Mouse (Mus musculus): Measurements from ENCODE around the gene Cfap43. TPM values are rescaled to one million over a fixed set of nuclear protein-coding genes. Genes with fewer than 3 reads are reported as not detected.

The Cfap43 gene
- polyA plus RNA-seq, 1 experiment, result 0.94 TPM

DNA sequence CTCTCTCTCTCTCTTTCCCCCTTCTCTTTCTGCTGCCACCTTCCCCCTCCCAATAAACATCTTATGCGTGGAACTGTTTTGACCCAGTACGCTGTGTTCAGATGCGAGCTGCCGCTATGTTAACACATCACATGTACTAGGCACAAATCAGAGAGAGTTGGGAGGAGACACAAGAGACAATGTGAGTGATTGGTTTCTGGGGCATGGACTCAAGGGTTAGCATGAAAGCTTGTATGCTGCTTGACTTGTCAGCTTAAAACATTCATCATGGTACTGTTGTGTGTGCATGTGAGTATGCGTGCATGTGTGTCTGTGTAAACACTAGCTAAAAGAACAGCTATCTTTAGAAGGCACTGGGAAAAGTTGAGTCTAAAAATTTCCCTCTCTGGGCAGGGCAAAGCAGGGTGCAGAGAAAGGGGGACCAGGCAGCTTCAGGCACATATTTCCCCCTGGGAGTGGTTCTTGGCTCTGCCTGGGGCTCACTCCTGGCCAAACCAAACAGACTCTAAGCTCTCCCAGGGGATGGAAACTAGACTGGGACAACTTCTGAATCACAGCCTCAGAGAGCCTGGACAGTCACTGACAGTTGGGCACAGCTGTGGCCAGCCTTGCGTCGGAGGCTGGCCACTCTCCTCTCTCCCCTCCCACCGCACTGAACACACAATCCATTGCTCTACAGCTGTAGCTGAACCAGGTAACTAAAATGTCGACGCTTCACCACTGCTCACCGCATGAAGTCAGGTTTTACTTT lies 27.4 kb downstream of the Cfap43 start:
- no peaks in the 10 kb centered on the region for H3K4me1 ChIP-seq (ENCODE audit: control insufficient read depth, insufficient read depth, low read length)
- no peak overlapping the region for H3K27ac ChIP-seq (ENCODE audit: insufficient read depth, low read length)
- TF ChIP-seq POLR2A (IDR thresholded peaks at IDR 0.05; ENCODE audit: extremely low read depth, insufficient read depth, low read length) (no peak), CTCF (IDR thresholded peaks at IDR 0.05; ENCODE audit: extremely low read depth, insufficient read depth, low read length) (no peak)
- H3K4me3 ChIP-seq (ENCODE audit: insufficient read depth, low read length), result no peak overlapping the region

- no peak overlapping the region for H3K4me3 ChIP-seq (ENCODE audit: insufficient read depth, low read length)
- H3K27ac ChIP-seq (ENCODE audit: insufficient read depth, low read length), result no peak overlapping the region
- TF ChIP-seq CTCF (IDR thresholded peaks at IDR 0.05; ENCODE audit: extremely low read depth, insufficient read depth, low read length) (no peak), POLR2A (IDR thresholded peaks at IDR 0.05; ENCODE audit: extremely low read depth, insufficient read depth, low read length) (no peak)
- no peaks in the 10 kb centered on the region for H3K4me1 ChIP-seq (ENCODE audit: control insufficient read depth, insufficient read depth, low read length)
These were observed 28.5 kb downstream of the Cfap43 start for GRCm38 (mm10) chr19:47890489-47891130.

DNA sequence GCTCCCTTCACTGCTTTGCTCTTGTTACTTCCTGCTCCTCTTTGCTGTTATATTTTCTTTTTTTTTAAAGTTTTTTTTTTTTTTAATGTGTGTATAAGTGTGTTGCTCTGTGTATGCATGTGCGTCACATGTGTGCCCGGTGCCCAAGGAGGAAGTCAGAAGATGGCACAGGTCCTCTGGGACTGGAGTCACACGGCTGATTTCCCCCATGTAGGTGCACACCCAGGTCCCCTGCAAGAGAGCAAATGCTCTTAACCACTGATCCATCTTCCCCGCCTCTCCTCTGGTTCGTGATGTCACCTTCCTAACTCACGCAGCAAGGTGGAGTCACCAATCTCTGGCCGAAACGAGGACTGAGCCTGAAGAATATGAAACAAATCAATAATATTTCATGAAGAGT lies 31.1 kb downstream of the Cfap43 start:
- Histone ChIP-seq H3K4me3 (ENCODE audit: insufficient read depth, low read length) (no peak overlapping the region), H3K4me1 (ENCODE audit: control insufficient read depth, insufficient read depth, low read length) (no peaks in the 10 kb centered on the region), H3K27ac (ENCODE audit: insufficient read depth, low read length) (no peak overlapping the region)
- no peak for TF ChIP-seq CTCF (IDR thresholded peaks at IDR 0.05; ENCODE audit: extremely low read depth, insufficient read depth, low read length)
- TF ChIP-seq POLR2A (IDR thresholded peaks at IDR 0.05; ENCODE audit: extremely low read depth, insufficient read depth, low read length), result no peak

DNA sequence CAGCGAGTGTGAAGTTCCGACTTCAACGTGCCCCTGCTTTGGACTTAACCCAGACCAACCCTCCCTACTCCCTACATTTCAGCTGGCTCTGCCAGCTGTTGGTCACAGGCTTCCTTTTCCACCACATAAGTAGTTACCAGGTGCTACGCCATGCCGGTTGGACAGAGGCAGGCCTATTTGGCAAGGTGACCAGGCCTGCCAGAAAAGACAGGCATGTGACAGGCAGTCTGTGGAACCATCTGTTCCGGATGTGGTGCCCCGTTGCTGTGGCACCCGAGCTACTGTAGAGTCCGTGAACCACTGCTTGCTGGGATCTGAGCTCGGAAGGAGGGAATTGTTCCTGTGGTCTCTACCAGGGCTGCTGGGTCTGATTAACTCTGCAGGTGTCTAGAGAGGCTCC lies 31.7 kb downstream of the Cfap43 start:
- Histone ChIP-seq H3K4me3 (ENCODE audit: insufficient read depth, low read length) (no peak overlapping the region), H3K27ac (ENCODE audit: insufficient read depth, low read length) (no peak overlapping the region), H3K4me1 (ENCODE audit: control insufficient read depth, insufficient read depth, low read length) (no peaks in the 10 kb centered on the region)
- TF ChIP-seq POLR2A (IDR thresholded peaks at IDR 0.05; ENCODE audit: extremely low read depth, insufficient read depth, low read length) (no peak), CTCF (IDR thresholded peaks at IDR 0.05; ENCODE audit: extremely low read depth, insufficient read depth, low read length) (no peak)

DNA sequence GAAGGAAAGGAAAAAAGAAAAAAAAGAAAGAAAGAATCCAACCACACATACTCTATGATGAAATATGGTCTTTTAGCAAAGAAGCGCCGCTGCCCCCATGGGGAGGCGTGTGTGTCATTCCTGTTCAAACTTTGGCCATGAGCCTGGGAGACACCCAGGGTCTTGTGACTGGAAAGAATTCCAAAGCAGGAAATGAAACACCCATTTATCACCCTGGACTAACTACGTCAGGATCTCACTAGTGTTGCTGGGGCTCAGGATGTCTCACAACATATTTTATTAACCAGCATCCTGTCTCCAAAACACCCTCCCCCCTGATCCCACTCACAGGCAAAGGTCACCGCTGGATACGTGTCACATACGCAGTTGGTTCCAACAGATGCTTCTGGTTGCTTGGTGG lies 32.5 kb downstream of the Cfap43 start:
- no peak overlapping the region for H3K27ac ChIP-seq (ENCODE audit: insufficient read depth, low read length)
- no peak overlapping the region for H3K4me3 ChIP-seq (ENCODE audit: insufficient read depth, low read length)
- H3K4me1 ChIP-seq (ENCODE audit: control insufficient read depth, insufficient read depth, low read length), result no peaks in the 10 kb centered on the region

DNA sequence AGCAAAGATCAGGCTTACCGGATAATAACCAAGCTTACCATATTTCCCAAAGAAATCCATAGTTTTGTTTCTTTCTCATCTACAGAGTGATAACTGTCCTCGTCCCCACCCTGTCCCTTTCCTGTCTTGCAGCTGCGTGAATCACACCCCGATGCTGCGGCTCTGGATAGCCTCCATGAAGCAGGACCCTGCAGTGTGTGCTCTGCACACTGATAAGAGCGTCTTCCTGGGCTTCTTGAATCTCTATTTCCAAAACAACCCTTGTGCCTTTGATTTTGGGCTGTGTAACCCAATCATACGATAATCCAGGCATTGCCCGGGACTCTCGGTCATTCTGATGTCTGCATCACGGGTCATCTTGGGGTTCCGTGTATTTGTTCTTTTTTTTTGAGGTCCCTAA lies 33.2 kb downstream of the Cfap43 start:
- TF ChIP-seq POLR2A (IDR thresholded peaks at IDR 0.05; ENCODE audit: extremely low read depth, insufficient read depth, low read length) (no peak), CTCF (IDR thresholded peaks at IDR 0.05; ENCODE audit: extremely low read depth, insufficient read depth, low read length) (no peak)
- H3K4me1 ChIP-seq (ENCODE audit: control insufficient read depth, insufficient read depth, low read length), result no peaks in the 10 kb centered on the region
- H3K27ac ChIP-seq (ENCODE audit: insufficient read depth, low read length), result no peak overlapping the region
- H3K4me3 ChIP-seq (ENCODE audit: insufficient read depth, low read length), result no peak overlapping the region

More for the DNA sequence above, 32.5 kb downstream of the Cfap43 start:
- TF ChIP-seq CTCF (IDR thresholded peaks at IDR 0.05; ENCODE audit: extremely low read depth, insufficient read depth, low read length) (no peak), POLR2A (IDR thresholded peaks at IDR 0.05; ENCODE audit: extremely low read depth, insufficient read depth, low read length) (no peak)

DNA sequence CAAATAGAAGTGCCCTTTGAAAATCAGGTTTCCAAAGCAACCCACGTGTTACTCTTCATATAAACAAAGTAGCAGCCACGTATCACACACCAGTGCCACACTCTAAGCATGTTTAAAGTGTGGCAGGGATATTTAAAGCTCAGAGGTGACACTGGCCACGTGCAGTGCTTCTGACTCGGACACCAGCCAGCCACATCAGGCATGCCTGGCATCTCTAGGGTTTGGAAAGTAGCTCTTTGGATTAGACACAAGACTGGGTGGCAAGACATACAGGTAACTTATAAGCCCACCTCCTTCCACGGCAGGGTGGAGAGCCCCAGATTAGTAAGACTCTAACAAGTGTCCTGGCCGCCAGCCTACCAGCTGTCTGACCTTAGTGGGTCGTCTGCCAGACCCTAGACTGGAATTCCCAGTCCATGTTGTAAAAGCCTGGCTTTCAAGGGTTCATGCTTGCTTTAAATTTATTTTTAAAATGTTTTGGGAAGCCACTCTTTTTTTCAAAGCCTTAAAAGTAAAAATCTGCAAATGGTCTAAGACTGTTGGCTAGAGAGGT lies 33.8 kb downstream of the Cfap43 start:
- H3K27ac ChIP-seq (ENCODE audit: insufficient read depth, low read length), result no peak overlapping the region
- no peak for TF ChIP-seq CTCF (IDR thresholded peaks at IDR 0.05; ENCODE audit: extremely low read depth, insufficient read depth, low read length)
- TF ChIP-seq POLR2A (IDR thresholded peaks at IDR 0.05; ENCODE audit: extremely low read depth, insufficient read depth, low read length), result no peak
- H3K4me1 ChIP-seq (ENCODE audit: control insufficient read depth, insufficient read depth, low read length), result no peaks in the 10 kb centered on the region
- no peak overlapping the region for H3K4me3 ChIP-seq (ENCODE audit: insufficient read depth, low read length)

GRCm38 (mm10) chr19:47884296-47885085 lies 34.6 kb downstream of the Cfap43 start:
- H3K27ac ChIP-seq (ENCODE audit: insufficient read depth, low read length), result no peak overlapping the region
- no peak overlapping the region for H3K4me3 ChIP-seq (ENCODE audit: insufficient read depth, low read length)
- no peaks in the 10 kb centered on the region for H3K4me1 ChIP-seq (ENCODE audit: control insufficient read depth, insufficient read depth, low read length)
- TF ChIP-seq POLR2A (IDR thresholded peaks at IDR 0.05; ENCODE audit: extremely low read depth, insufficient read depth, low read length), result no peak
- TF ChIP-seq CTCF (IDR thresholded peaks at IDR 0.05; ENCODE audit: extremely low read depth, insufficient read depth, low read length), result no peak

- Histone ChIP-seq H3K4me3 (ENCODE audit: insufficient read depth, low read length) (no peak overlapping the region), H3K4me1 (ENCODE audit: control insufficient read depth, insufficient read depth, low read length) (no peaks in the 10 kb centered on the region), H3K27ac (ENCODE audit: insufficient read depth, low read length) (no peak overlapping the region)
- no peak for TF ChIP-seq POLR2A (IDR thresholded peaks at IDR 0.05; ENCODE audit: extremely low read depth, insufficient read depth, low read length)
- TF ChIP-seq CTCF (IDR thresholded peaks at IDR 0.05; ENCODE audit: extremely low read depth, insufficient read depth, low read length), result no peak
These were observed 36.2 kb downstream of the Cfap43 start for GRCm38 (mm10) chr19:47882882-47883254.

Measured in cortical plate, adult 2 months (tissue).